Mouse (Mus musculus): ENCODE measurements around the gene Tfap2c.

- TF ChIP-seq POLR2A (IDR thresholded peaks at IDR 0.05; ENCODE audit: control insufficient read depth, low read depth, low read length) (no peak), CTCF (IDR thresholded peaks at IDR 0.05; ENCODE audit: control insufficient read depth, insufficient read depth, insufficient replicate concordance, low read depth, low read length) (no peak)
These were observed 55.2 kb downstream of the Tfap2c start for GRCm38 (mm10) chr2:172604625-172605024.
